Mouse (Mus musculus): ENCODE measurements around the gene Asb17. TPM values are rescaled to one million over a fixed set of nuclear protein-coding genes. Genes with fewer than 3 reads are reported as not detected.

Gene Asb17
- polyA plus RNA-seq, 1 experiment, result not detected

- no peak overlapping the region for H3K4me3 ChIP-seq (replicated peaks)
- peaks cover 8% of the 10 kb centered on the region for H3K27me3 ChIP-seq (replicated peaks)
- H3K36me3 ChIP-seq (replicated peaks; ENCODE audit: low read length), result no peaks in the 10 kb centered on the region
- no peaks in the 10 kb centered on the region for H3K9me3 ChIP-seq
- TF ChIP-seq FLI1 (IDR thresholded peaks at IDR 0.05; ENCODE audit: low read length) (no peak), GATA1 (IDR thresholded peaks at IDR 0.05; ENCODE audit: borderline replicate concordance, low read length) (no peak)
- H3K4me1 ChIP-seq, result peaks cover 11% of the 10 kb centered on the region
These were observed 12.8 kb upstream of the Asb17 start for GRCm38 (mm10) chr3:153831014-153831872.

GRCm38 (mm10) chr3:153831873-153832653 lies 11.9 kb upstream of the Asb17 start:
- Histone ChIP-seq H3K9me3 (no peaks in the 10 kb centered on the region), H3K36me3 (replicated peaks; ENCODE audit: low read length) (no peaks in the 10 kb centered on the region), H3K4me1 (peaks cover 11% of the 10 kb centered on the region), H3K4me3 (replicated peaks) (no peak overlapping the region), H3K27me3 (replicated peaks) (peaks cover 8% of the 10 kb centered on the region)
- TF ChIP-seq FLI1 (IDR thresholded peaks at IDR 0.05; ENCODE audit: low read length) (no peak), GATA1 (IDR thresholded peaks at IDR 0.05; ENCODE audit: borderline replicate concordance, low read length) (no peak)

GRCm38 (mm10) chr3:153832654-153832945 lies 11.4 kb upstream of the Asb17 start:
- Histone ChIP-seq H3K36me3 (replicated peaks; ENCODE audit: low read length) (no peaks in the 10 kb centered on the region), H3K27me3 (replicated peaks) (peaks cover 8% of the 10 kb centered on the region), H3K4me3 (replicated peaks) (no peak overlapping the region), H3K4me1 (peaks cover 13% of the 10 kb centered on the region), H3K9me3 (no peaks in the 10 kb centered on the region)
- no peak for TF ChIP-seq FLI1 (IDR thresholded peaks at IDR 0.05; ENCODE audit: low read length)
- TF ChIP-seq GATA1 (IDR thresholded peaks at IDR 0.05; ENCODE audit: borderline replicate concordance, low read length), result no peak

GRCm38 (mm10) chr3:153834071-153834470 lies 9.9 kb upstream of the Asb17 start:
- H3K4me1 ChIP-seq, result peaks cover 18% of the 10 kb centered on the region
- H3K27me3 ChIP-seq (replicated peaks), result peaks cover 6% of the 10 kb centered on the region
- H3K36me3 ChIP-seq (replicated peaks; ENCODE audit: low read length), result no peaks in the 10 kb centered on the region
- H3K4me3 ChIP-seq (replicated peaks), result no peak overlapping the region
- H3K9me3 ChIP-seq, result peaks cover 9% of the 10 kb centered on the region
- TF ChIP-seq FLI1 (IDR thresholded peaks at IDR 0.05; ENCODE audit: low read length) (no peak), GATA1 (IDR thresholded peaks at IDR 0.05; ENCODE audit: borderline replicate concordance, low read length) (no peak)

- Histone ChIP-seq H3K4me3 (replicated peaks) (no peak overlapping the region), H3K27me3 (replicated peaks) (peaks cover 4% of the 10 kb centered on the region), H3K4me1 (peaks cover 18% of the 10 kb centered on the region), H3K36me3 (replicated peaks; ENCODE audit: low read length) (no peaks in the 10 kb centered on the region), H3K9me3 (peaks cover 9% of the 10 kb centered on the region)
- no peak for TF ChIP-seq GATA1 (IDR thresholded peaks at IDR 0.05; ENCODE audit: borderline replicate concordance, low read length)
- TF ChIP-seq FLI1 (IDR thresholded peaks at IDR 0.05; ENCODE audit: low read length), result no peak
These were observed 8.4 kb upstream of the Asb17 start for GRCm38 (mm10) chr3:153835455-153836086.

GRCm38 (mm10) chr3:153836316-153836715 lies 7.7 kb upstream of the Asb17 start:
- no peak for TF ChIP-seq FLI1 (IDR thresholded peaks at IDR 0.05; ENCODE audit: low read length)
- no peak for TF ChIP-seq GATA1 (IDR thresholded peaks at IDR 0.05; ENCODE audit: borderline replicate concordance, low read length)
- H3K4me3 ChIP-seq (replicated peaks), result no peak overlapping the region
- peaks cover 4% of the 10 kb centered on the region for H3K27me3 ChIP-seq (replicated peaks)
- H3K9me3 ChIP-seq, result peaks cover 9% of the 10 kb centered on the region
- peaks cover 17% of the 10 kb centered on the region for H3K4me1 ChIP-seq
- no peaks in the 10 kb centered on the region for H3K36me3 ChIP-seq (replicated peaks; ENCODE audit: low read length)

GRCm38 (mm10) chr3:153837593-153837992 lies 6.4 kb upstream of the Asb17 start:
- H3K9me3 ChIP-seq, result peaks cover 9% of the 10 kb centered on the region
- no peaks in the 10 kb centered on the region for H3K36me3 ChIP-seq (replicated peaks; ENCODE audit: low read length)
- H3K4me3 ChIP-seq (replicated peaks), result no peak overlapping the region
- peaks cover 2% of the 10 kb centered on the region for H3K27me3 ChIP-seq (replicated peaks)
- TF ChIP-seq FLI1 (IDR thresholded peaks at IDR 0.05; ENCODE audit: low read length), result no peak
- no peak for TF ChIP-seq GATA1 (IDR thresholded peaks at IDR 0.05; ENCODE audit: borderline replicate concordance, low read length)
- peaks cover 12% of the 10 kb centered on the region for H3K4me1 ChIP-seq

GRCm38 (mm10) chr3:153844757-153845156 lies 748 bp downstream of the Asb17 start:
- Histone ChIP-seq H3K9me3 (no peaks in the 10 kb centered on the region), H3K27me3 (replicated peaks) (peaks cover 1% of the 10 kb centered on the region), H3K4me1 (peaks cover 2% of the 10 kb centered on the region; the same call in 1 of the 2 replicates), H3K36me3 (replicated peaks; ENCODE audit: low read length) (no peaks in the 10 kb centered on the region), H3K4me3 (replicated peaks) (no peak overlapping the region)
- TF ChIP-seq GATA1 (IDR thresholded peaks at IDR 0.05; ENCODE audit: borderline replicate concordance, low read length), result no peak
- no peak for TF ChIP-seq FLI1 (IDR thresholded peaks at IDR 0.05; ENCODE audit: low read length)

- TF ChIP-seq GATA1 (IDR thresholded peaks at IDR 0.05; ENCODE audit: borderline replicate concordance, low read length) (no peak), FLI1 (IDR thresholded peaks at IDR 0.05; ENCODE audit: low read length) (no peak)
- Histone ChIP-seq H3K27me3 (replicated peaks) (peaks cover 1% of the 10 kb centered on the region), H3K9me3 (no peaks in the 10 kb centered on the region), H3K4me1 (peaks cover 3% of the 10 kb centered on the region; the same call in 1 of the 2 replicates), H3K4me3 (replicated peaks) (no peak overlapping the region), H3K36me3 (replicated peaks; ENCODE audit: low read length) (no peaks in the 10 kb centered on the region)
These were observed 1.5 kb downstream of the Asb17 start for GRCm38 (mm10) chr3:153845500-153845899.

Data from megakaryocyte, embryonic 14.5 days (primary cell).